Mouse (Mus musculus) myocyte (in vitro differentiated cells): ENCODE measurements at regions not wholly inside any gene's neighbourhood (a gene's known extent, or its start where the extent isn't known, plus 50 kb on each side); places are given as distances from the start of the nearest gene placed in this dataset.

ENCODE experiments used
- CEBPB ChIP-seq: IDR thresholded peaks from 2 replicates; pipeline ENCODE4 v1.6.1; 2011; ENCODE audit warnings: mild to moderate bottlenecking, moderate library complexity; ENCODE audit not compliant: poor library complexity, insufficient read depth, severe bottlenecking
- MYOD1 ChIP-seq, 3 experiments: IDR thresholded peaks; one replicate each; pipeline ENCODE4 v1.6.1; 2011; ENCODE audit warnings: control low read depth in 2 of 3, low read depth in 2 of 3, mild to moderate bottlenecking in 2 of 3, moderate library complexity in 1 of 3; ENCODE audit not compliant: insufficient read length in 2 of 3, control insufficient read depth in 1 of 3
- POLR2A ChIP-seq: IDR thresholded peaks from one replicate; pipeline ENCODE4 v1.6.1; 2011; ENCODE audit warnings: low read depth, mild to moderate bottlenecking, control low read depth, moderate library complexity; ENCODE audit not compliant: insufficient read length
- POLR2AphosphoS2 ChIP-seq: IDR thresholded peaks from one replicate; pipeline ENCODE4 v1.6.1; 2011; ENCODE audit warnings: low read depth, control low read depth; ENCODE audit not compliant: insufficient read length
- SRF ChIP-seq: IDR thresholded peaks from one replicate; pipeline ENCODE4 v1.6.1; 2011; ENCODE audit warnings: low read depth; ENCODE audit not compliant: control insufficient read depth, insufficient read length
- TCF12 ChIP-seq: IDR thresholded peaks from one replicate; pipeline ENCODE4 v1.6.1; 2011; ENCODE audit warnings: mild to moderate bottlenecking, control low read depth; ENCODE audit not compliant: poor library complexity, insufficient read depth, severe bottlenecking
- TCF3 ChIP-seq: IDR thresholded peaks from one replicate; pipeline ENCODE4 v1.6.1; 2011; ENCODE audit warnings: low read depth, control low read depth; ENCODE audit not compliant: insufficient read length
- USF1 ChIP-seq: IDR thresholded peaks from one replicate; pipeline ENCODE4 v1.6.1; 2011; ENCODE audit warnings: low read depth, mild to moderate bottlenecking, control low read depth, moderate library complexity

GRCm38 (mm10) chr6:41135160-41135559 is 99.9 kb upstream of the 2210010C04Rik start:
- TF ChIP-seq POLR2A: no peak
- no peak for TF ChIP-seq CEBPB
- no peak for TF ChIP-seq POLR2AphosphoS2
- no peak for TF ChIP-seq TCF12
- TF ChIP-seq TCF3: no peak
- TF ChIP-seq SRF: no peak
- no peak for TF ChIP-seq USF1
- TF ChIP-seq MYOD1 (IDR thresholded peaks at IDR 0.05; ENCODE audit: control insufficient read depth in 1 of 3, insufficient read length in 2 of 3, low read depth in 2 of 3): no peak
